ENCODE assay signal across 10 mouse cellular contexts in the genomic region with DNA sequence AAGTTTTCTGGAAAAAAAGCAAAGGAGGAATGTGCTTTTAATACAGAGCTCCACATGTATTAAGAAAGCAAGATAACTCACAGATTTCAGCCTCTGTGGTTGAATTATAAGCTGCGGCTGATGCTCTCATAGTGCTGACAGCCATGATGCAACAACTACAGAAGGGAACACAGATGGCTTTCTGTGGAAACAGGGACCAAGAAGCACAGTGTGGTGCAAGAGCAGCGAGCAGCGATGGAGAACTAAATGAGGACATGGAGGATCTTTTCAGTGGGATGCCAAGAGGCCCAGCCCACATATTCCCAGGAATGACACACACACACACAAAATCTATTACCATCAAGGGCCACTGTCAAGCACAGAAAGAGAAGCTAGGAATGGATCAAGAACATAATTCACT.
DNase-seq lines count a peak whose midpoint lies in the region; ATAC-seq lines count a peak whose summit lies in the region.
"Had no signal": no experiment of that assay in that cellular context is flagged by ENCODE, and none has a peak within 500 bp of the region (broad histone marks: within the 10 kb centered on the region; RNA-seq: fewer than 3 reads in every experiment).

No protein-coding gene starts in this region.

- no peak overlapping the region for H3K4me3 ChIP-seq in heart, embryonic 16.5 days (ENCODE audit: low read length)
- no peak overlapping the region for H3K4me3 ChIP-seq in midbrain, embryonic 16.5 days (ENCODE audit: low read depth, low read length)
- H3K4me3 ChIP-seq: hindbrain, embryonic 15.5 days had no signal

- peak overlapping the region; percentile 21; the same call in 1 of the 2 replicates for H3K27ac ChIP-seq in heart, embryonic 16.5 days (ENCODE audit: low read length)
- H3K27ac ChIP-seq in midbrain, embryonic 16.5 days (ENCODE audit: low read length), result no peak overlapping the region
- H3K27ac ChIP-seq: hindbrain, embryonic 15.5 days; macrophage had no signal

- no peaks in the 10 kb centered on the region for H3K27me3 ChIP-seq in heart, embryonic 16.5 days (ENCODE audit: control insufficient read depth, insufficient read depth, low read length)
- H3K27me3 ChIP-seq in midbrain, embryonic 16.5 days (ENCODE audit: control insufficient read depth, insufficient read depth, low read depth, low read length), result no peaks in the 10 kb centered on the region
- H3K27me3 ChIP-seq: hindbrain, embryonic 15.5 days had no signal

- 47% methylated on average over 3 of the region's 3 CpGs for WGBS in heart, embryonic 16.5 days
- 85% methylated on average over 3 of the region's 3 CpGs for WGBS in midbrain, embryonic 16.5 days

- no peak overlapping the region for H3K9ac ChIP-seq in heart, embryonic 16.5 days (ENCODE audit: low read length)
- H3K9ac ChIP-seq in midbrain, embryonic 16.5 days (ENCODE audit: low read depth, low read length), result no peak overlapping the region
- H3K9ac ChIP-seq: hindbrain, embryonic 15.5 days had no signal

- H3K4me2 ChIP-seq in heart, embryonic 16.5 days (ENCODE audit: low read depth, low read length), result no peak overlapping the region
- no peak overlapping the region for H3K4me2 ChIP-seq in midbrain, embryonic 16.5 days (ENCODE audit: low read length)
- H3K4me2 ChIP-seq: hindbrain, embryonic 15.5 days had no signal

- peaks cover 18% of the 10 kb centered on the region for H3K4me1 ChIP-seq in heart, embryonic 16.5 days (ENCODE audit: control insufficient read depth, insufficient read depth, low read length)
- H3K4me1 ChIP-seq in midbrain, embryonic 16.5 days (ENCODE audit: control insufficient read depth, insufficient read depth, low read length), result no peaks in the 10 kb centered on the region
- H3K4me1 ChIP-seq: hindbrain, embryonic 15.5 days had no signal

- peak; percentile 52; the same call in 1 of the 2 replicates for ATAC-seq in heart, embryonic 16.5 days (replicated peaks; ENCODE audit: extremely low read depth, insufficient read depth, low FRiP score)
- ATAC-seq in megakaryocyte progenitor cell, adult 5-6 weeks (replicated peaks; ENCODE audit: poor library complexity), result peak; percentile 82
- no peak for ATAC-seq in midbrain, embryonic 16.5 days

- H3K36me3 ChIP-seq in heart, embryonic 16.5 days (ENCODE audit: control insufficient read depth, insufficient read depth), result no peaks in the 10 kb centered on the region
- H3K36me3 ChIP-seq in midbrain, embryonic 16.5 days (ENCODE audit: control insufficient read depth, insufficient read depth, low read length), result no peaks in the 10 kb centered on the region
- H3K36me3 ChIP-seq: hindbrain, embryonic 15.5 days had no signal

- DNase-seq in left cerebral cortex, adult 18-20 months (ENCODE audit: low spot score in 2 of 2), result peak; percentile 38 to 61
- no peak for DNase-seq in left cerebral cortex, adult 11 months (ENCODE audit: low spot score)
- peak; percentile 54 to 88 for DNase-seq in layer of hippocampus, postnatal 14 days (ENCODE audit: low spot score in 2 of 2)
- no peak for DNase-seq in thymus, postnatal 36 days
- DNase-seq: adrenal gland, adult 8-10 months had no signal

- no peaks in the 10 kb centered on the region for H3K9me3 ChIP-seq in heart, embryonic 16.5 days (replicated peaks; ENCODE audit: control insufficient read depth, low read length)
- H3K9me3 ChIP-seq in midbrain, embryonic 16.5 days (replicated peaks; ENCODE audit: control insufficient read depth, low read length, poor library complexity, severe bottlenecking), result no peaks in the 10 kb centered on the region
- H3K9me3 ChIP-seq: hindbrain, embryonic 15.5 days had no signal

Comparison
In these comparisons a context has a peak if more than half of its experiments do, and no peak if none do; other contexts are left out.
1. DNase-seq: peak in left cerebral cortex, adult 18-20 months (2 of 2) and layer of hippocampus, postnatal 14 days (2 of 2); none in left cerebral cortex, adult 11 months (single experiment) and thymus, postnatal 36 days (0 of 2).